Mouse (Mus musculus): ENCODE measurements around the gene Gm14525. TPM values are rescaled to one million over a fixed set of nuclear protein-coding genes. Genes with fewer than 3 reads are reported as not detected.
"Not testable (repeated sequence)": the region's sequence is repeated elsewhere in the genome, so short reads cannot be mapped to it uniquely, and the experiment has no call there.

Gm14525 gene
- not detected for total RNA-seq (2021)

- not testable (repeated sequence) for DNase-seq
Measured at GRCm38 (mm10) chrX:26702538-26702937, at the start of gene Gm14525. Gene Gm14525, minus strand, starts transcription at chrX:26702638.

Other genes starting within 250 kb of the Gm14525 start
- not detected for gene Slx, start 157.1 kb downstream of the Gm14525 start, total RNA-seq (2021)
- gene Gm6121, start 233.1 kb upstream of the Gm14525 start, total RNA-seq (2021), result not detected

Measured in heart, postnatal 4 days (tissue).